Mouse (Mus musculus): ENCODE measurements around the gene Clspn.

Gene Clspn

DNA sequence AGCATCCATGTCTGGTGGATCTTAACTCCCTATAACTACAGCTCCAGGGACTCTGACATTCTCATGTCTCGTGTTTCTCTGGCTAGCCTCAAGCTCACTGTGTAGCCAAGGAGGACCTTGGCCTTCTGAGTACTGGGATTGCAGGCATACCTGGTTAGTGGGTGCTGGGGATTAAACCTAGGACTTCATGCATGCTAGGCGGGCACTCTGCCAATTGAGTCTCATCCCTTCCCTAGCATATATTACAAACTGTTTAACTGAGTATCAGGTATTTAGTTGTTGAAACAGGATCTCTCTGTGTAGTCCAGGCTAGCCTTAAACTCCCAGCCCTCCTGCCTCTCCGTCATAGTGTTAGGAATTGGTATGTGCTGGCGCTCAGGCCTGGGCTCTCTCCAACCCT, 10.5 kb downstream of the Clspn start:
- no peak for DNase-seq

DNA sequence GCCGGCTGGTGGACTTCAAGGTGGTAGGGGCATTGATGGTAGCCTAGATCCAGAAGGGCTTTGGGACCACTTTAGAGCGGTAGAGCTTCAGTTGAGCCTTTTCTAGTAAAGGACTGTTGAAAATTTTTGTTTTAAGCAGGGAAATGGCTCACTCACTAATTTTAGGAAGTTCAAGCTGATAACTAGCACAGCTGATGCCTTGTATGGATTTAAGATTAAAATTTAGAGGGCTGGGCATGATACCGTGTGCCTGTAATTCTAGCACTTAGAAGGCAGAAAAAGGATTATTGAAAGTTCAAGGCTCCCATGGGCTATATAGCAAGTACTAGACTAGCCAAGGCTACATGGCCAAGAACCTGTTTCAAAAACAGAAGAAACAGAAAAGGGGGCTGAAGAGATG, 13.0 kb downstream of the Clspn start:
- DNase-seq, result no peak

DNA sequence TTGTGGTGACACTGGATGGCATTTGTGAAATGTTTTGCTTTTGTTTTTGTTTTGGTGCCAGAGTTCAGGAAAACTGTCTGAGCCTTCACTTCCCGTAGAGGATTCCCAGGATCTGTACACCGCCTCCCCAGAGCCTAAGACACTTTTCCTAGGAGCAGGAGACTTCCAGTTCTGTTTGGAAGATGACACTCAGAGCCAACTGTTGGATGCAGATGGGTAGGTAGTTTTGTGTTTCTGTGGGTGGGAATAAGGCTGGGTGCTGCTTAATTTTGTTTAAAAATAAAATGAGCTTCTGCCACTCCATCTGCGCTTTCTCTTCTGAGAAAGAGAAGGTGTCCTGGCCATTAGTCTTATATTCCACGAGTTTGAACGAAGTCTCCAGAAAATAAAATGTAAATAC, 19.5 kb downstream of the Clspn start:
- DNase-seq, result no peak

DNA sequence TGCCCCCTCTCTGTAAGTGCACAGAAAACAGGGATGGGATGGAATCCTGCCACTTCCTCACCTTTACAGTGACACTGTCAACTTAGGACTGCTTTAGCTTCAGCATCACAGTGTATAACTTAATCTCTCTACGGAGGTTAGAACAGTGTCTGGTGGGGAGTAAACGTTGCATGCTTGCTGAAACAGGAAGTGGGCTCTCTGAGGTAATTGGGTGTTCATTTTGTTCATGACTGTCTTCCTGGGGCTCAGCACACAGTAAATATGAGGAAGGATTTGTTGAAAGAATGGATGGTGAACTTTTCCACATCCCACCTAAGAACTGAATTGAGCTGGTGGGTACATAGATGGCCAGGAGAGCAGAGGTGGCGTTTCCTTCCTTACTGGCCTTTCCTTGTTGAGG, 21.2 kb downstream of the Clspn start:
- DNase-seq, result no peak

DNA sequence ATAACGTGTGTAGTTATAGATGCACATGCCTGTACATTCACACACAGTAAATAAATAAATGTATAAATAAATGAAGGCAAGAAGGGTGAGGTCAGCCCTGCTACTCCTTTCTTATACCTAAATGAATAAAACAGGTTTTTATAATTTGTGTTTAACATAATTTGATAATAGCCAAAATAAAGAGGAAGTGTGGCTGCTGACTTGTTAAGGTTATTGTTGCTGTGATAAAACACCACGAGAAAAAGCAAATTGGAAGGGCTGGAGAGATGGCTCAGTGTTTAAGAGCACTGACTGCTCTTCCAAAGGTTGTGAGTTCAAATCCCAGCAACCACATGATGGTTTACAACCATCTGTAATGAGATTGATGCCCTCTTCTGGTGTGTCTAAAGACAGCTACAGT, 22.3 kb downstream of the Clspn start:
- DNase-seq, result no peak

DNA sequence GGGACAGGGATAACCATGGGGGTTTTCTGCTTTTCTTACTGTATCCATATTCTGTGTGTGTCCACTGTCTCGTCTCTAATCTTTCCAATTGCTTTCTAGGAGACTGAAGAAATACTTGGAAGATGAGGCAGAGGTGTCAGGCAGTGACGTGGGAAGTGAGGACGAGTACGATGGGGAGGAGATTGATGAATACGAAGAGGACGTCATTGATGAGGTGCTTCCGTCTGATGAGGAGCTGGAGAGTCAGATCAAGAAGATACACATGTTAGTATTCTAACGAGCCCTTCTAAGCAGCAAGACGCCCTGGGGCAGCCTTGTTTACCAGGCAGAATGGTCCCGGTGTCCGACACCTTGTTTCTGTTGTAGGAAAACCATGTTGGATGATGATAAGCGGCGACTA, 29.0 kb downstream of the Clspn start:
- DNase-seq, result no peak

DNA sequence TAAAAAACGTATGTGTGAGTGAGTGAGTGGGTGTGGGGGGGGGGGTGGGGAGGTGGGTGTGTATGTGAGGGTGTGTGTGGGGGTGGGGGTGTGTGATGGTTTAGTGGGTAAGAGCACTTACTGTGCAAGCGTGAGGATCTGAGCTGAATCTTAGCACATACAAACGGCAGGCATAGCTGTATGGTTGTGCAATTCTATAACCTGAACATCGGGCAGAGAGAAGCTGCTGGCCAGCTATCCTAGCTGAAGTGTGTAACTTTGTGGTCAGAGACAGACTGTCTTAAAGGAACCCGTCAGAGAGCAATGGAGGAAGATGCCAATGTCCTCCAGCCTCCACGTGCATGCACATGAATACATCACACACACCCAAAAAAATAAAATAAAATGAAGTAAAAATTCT, 35.3 kb downstream of the Clspn start:
- DNase-seq, result no peak

DNA sequence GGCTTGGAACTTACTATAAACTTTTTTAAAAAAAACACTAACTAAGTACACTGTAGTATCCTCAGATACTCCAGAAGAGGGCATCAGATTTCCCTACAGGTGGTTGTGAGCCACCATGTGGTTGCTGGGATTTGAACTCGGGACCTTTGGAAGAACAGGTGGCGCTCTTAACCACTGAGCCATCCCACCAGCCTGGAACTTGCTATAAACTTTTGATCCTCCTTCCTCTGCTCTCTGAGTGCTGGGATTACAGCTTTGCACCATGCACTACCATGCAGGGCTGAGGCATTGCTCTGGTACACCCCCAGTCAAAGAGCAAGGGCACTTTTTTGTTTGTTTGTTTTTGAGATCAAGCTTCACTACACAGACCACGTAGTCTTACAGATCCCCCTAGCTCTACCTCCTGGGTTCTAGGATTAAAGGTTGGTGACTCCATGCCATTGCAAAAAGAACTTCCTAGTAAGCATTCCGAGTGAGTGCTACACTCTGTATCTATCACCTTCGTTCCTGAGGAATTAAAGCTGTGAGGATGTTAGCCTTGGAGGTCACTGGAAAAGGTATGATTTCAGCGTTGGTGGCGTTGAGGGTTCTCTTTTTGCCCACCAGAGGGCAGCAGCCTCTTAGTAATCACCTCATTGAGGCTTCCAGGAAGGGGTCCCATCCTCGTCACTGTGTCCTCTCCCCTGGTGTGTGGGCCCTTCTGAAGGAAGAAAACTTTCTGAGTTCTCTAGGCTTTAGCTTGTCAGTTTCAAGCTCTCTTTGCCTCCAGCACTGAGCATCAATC, 43.4 kb downstream of the Clspn start:
- peak; percentile 47 for DNase-seq

DNA sequence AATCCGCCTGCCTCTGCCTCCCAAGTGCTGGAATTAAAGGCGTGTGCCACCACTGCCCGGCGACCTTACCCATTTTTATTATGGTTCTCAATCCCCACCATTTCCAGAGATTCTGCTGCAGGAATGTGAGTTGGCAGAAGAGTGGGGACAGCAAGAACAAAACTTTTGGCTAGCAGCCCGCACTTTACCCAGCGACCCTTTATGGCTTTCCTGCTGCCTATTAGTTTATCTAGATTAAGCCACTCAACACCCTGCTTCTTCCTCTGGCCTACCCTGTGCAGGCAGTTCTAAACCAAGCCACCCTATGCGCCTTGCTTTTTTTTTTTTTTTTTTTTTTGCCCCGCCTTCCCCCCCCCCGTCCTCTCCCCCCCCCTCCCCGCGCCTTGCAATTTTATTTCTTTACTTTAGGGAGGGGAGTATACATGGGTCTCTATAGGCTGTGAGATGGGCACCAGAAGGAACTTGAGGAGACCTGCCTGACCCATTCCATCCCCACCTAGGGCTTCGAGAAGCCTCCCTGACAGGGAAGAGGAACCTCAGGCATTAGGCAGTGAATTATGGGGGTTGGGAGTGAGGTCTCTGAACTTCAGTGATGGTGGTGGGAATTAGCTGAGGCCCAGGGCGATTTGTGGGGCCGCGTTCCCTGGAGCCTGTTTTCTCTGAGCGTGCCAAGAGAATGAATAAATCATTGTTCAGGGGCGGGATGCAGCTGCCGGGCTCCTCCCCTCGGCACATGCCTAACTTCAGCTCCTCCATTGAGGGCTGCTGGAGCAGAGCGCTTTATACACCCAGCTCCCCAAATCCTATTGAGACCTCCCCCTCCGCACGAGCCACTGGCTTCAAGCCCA, 45.1 kb downstream of the Clspn start:
- DNase-seq, result no peak

DNA sequence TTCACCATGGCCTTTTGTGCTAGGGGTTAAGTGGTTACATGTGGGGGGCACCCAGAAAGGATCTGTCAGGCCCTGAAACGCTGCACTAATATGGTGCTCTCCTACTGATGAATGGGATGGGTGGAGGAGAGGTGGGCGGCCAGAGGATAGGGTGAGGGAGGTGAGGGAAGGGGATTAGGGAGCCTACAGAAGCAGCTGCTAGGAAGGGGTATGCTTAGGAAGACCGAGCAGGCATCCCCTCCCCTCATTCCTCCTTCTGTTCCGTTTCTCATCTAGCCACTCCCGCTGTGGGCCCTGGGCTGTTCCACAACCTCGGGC, 45.7 kb downstream of the Clspn start:
- DNase-seq, result no peak

DNA sequence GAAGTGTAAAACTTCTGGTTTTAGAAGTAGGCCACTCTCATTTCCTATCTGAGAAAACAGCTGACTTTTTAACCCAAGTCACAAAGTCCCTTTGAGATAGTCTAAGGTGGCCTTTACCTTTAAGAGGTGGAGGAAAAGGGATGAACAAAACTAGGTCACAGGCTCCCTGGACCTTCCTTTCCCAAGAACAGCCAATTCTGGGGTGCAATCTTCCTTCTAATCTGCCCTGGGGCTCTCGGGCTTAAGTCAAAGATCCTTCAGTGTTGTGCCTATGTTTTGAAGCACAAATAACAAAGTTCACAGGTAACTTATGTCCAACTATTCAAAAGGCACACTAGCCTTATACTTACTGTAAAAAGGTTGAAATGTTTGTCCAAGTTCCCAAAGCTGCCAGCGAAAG, 47.4 kb downstream of the Clspn start:
- no peak for DNase-seq

DNA sequence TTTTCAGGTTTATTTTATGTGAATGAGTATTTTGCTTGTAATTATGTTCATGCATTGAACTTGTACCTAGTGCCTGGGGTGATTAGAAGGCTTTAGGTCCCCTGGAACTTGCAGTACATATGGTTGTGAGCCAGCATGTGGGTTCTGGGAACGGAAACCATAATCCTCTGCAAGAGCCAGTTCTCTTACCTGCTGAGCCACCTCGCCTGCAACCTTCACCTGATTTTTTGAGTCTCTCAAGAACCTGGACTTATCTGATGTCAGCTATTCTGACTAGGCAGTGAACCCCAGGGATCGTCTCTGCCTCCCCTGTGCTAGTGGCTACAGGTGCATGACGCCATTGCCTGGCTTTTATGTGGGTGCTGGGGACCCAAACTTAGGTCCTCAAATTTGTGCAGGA, 49.0 kb downstream of the Clspn start:
- no peak for DNase-seq

DNA sequence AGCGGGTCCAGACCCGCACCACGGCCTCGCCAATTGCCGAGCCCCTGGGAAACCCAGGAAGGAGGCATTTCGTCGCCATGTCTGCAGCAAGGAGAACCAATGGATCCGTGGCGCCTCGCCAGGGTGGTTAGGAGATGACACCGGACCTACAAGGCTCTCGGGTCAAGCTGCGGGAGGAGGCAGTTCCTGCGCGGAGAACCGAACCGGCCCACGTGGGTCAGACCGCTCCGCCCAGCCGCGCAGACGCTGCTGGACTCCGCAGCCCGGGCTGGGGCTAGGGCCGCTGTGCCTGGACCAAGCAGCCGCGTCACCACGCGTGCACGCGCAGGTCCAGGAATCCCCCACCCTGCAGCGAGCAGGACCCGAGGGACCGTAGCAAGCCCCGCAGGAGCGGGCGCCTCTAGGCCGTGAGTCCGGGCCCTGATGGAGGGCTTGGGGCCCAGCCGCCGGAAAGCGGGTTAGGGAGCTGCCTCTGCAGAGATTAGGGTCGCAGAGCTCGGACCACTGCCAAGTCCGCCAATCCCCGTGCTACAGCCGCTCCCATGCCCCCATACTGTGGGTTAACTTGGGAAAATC, 53.0 kb downstream of the Clspn start, which contains the start of gene 5730409E04Rik:
TSS of gene 5730409E04Rik (plus strand) at position 213 of the 576 bp plus-strand sequence.
- DNase-seq, result peak; percentile 91

DNA sequence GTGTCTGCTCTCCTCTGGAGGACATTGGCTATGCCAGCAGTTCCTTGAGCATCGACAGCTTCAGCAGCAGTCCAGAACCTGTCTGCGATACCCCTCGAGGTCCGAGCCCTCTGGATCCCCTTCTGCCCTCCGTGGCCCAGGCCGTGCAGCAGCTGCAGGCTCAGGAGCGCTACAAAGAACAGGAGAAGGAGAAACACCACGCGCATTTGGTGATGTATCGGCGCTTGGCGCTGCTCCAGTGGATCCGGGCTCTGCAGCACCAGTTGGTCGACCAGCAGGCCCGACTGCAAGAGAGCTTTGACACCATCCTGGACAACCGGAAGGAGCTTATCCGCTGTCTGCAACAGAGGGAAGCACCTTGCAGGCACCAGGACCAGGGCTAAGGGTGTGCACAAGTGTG, 55.3 kb downstream of the Clspn start:
- peak; percentile 36 for DNase-seq

DNA sequence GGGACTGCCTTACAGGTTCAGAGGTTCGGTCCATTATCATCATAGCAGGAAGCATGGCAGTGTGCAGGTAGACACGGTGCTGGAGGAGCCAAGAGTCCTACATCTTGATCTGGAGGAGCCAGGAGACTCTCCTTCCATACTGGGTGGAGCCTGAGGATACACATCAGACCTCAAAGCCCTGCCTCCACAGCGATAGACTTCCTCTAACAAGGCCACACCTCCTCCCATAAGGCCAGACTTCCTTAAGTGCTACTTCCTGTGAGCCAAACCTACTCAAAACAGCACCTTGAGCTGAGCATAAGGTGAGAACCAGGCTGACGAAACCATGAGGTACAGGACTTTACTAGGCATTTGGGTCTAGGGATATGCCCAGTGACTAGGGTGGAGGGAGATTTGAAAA, 59.6 kb downstream of the Clspn start:
- no peak for DNase-seq

DNA sequence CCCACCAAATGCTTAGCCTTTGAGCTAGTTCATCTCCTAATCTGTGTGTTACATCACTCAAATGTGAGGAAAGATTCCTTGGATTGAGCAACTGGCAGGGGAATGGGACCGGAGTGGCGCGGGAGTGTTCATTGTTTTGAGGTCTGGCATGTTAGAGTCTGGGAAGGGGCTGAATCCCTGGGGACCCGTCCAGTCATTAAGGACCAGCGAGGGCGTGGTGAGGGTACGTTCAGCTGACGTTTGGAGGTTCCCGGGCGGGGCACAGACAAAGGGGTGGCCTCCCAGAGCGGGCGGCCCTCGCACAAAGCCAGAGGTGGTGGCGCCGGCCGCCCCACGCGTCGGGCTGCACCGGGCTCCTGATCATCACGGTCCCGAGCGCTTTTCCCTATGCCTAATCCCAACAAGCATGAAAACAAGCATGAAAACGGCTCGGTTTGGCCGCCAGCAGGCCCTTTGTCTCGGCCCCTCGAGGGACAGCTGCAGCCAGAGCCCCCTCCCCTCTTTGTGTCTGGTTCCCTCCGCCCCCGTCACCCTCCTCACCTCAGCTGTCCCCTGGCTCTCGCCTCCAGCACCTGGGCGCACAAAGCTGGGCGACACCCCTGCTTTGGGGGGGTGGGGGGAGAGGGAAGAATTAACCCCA, 63.1 kb downstream of the Clspn start:
- DNase-seq, result no peak

DNA sequence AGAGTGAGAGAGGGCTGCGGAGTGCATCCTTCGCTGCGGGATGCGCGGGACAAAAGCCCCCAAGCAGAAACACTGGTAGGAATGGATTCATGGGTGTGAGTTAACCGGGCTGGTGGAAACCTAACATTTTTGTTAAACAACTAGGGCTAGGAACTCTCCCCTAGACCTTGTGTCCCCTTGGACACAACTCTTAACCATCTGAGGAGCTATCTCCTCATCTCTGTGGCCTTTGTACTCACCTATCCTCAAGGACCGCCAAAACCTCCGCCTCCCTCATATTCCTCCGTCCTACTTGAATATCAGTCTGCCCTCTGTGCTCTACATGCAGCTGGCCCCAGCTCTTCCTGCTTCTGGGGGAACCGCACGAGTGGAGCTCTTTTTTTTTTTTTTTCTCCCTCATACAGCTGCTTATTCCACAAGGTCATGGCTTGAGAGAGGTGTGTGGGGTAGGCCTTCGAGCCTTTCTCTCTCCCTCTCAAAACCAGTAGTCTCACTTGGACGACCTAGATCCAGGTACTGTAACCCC, 63.7 kb downstream of the Clspn start:
- DNase-seq, result no peak

DNA sequence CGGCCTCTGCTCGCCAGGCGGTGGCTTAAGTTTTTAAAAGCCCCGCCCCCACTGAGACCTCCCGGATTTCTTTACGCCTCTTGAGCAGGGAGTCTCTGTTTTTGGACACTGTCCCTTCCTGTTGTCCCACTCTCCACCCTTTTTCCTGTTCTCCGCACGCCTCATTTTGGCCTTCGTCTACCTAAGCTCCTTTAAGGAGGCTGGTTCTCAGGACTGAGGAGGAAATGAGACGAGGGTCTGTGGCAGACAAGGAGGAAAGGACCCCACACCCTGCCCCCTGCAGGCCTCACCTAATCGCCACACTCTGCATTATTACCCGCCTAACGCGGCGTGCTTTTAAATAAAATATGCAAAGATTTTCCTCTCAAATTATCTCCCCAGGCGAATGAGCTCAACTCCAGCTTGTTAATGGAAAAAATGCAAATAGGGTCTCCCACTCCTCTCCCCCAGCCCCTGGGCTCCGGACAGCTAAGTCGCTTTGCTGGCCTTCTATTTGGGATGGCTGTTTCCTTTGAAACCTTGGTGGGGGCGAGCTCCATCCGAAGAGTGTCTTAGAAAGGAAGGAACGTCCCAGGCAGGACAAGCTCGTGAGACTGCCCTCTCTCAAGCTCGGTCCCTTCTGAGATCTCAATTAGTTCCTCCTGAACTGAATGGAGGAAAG, 70.4 kb downstream of the Clspn start:
- DNase-seq, result no peak

DNA sequence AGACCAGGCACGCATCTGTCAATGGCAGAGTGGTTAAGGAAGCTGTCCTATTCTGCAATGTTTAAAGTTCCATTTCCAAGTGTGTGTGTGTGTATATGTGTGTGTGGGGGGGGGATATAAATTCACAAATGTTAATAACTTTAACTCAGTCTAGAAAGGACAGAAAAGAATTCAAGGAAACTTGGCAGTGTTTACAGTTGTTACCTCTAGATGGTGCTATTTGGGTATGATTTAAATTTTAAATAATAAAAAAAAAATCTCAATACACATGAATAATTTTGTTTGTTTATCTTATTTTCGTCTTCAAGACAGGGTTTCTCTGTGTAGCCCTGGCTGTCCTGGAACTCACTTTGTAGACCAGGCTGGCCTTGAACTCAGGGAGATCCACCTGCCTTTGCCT, 75.2 kb downstream of the Clspn start:
- no peak for DNase-seq

DNA sequence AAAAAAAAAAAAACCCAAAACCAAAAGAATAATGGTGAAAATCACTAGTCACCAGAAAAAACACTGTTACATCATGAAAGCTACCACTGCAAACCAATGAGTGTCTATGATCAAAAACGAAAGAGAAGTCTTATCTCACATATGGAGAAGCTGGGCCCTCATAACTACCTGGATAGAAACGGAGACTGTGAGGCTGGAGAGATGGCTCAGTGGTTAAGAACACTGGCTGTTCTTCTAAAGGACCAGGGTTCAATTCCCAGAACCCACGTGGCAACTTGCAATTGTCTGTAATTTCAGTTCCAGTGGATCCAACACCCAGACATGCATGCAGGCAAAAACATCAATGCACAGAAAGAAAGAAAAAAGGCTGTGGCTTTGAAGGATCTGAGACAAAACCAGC, 75.9 kb downstream of the Clspn start:
- DNase-seq, result no peak

DNA sequence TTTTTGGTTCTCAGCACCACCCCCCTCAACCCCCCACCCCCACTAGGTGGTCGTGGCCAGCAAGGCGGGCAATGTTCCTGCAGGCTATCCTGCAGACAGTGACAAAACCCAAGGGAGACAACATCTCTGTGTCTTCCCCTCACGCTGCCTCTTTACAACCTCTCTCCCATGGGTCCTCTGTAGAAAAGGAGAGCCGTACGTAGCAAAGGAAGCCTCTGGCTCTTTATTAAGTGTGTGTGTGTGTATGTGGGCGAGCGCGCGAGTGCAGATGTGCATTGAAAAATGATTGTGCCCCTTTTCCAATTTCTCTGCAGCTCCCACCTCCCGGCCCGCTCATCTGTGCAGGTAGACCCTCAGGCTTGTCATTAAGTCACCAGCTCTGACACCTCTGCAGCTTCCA, 79.6 kb downstream of the Clspn start:
- no peak for DNase-seq

DNA sequence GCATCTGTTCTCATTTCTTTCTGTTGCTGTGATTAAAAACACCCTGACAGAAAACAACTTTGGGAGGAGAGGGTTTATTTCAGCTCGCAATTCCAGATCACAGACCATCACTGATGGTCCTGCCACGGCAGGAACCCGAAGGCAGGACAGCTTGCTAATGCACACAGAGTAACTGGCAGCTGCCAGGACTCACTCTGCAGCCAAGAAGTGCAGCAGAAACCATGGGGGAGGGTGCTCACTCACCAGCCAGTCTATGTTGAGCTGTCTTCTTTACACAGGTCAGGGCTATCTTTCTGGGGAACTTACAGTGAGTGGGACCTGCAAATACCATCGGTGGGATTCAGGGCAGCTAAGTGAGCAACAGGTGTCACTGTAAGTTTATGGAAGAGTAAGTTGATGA, 80.7 kb downstream of the Clspn start:
- DNase-seq, result no peak

DNA sequence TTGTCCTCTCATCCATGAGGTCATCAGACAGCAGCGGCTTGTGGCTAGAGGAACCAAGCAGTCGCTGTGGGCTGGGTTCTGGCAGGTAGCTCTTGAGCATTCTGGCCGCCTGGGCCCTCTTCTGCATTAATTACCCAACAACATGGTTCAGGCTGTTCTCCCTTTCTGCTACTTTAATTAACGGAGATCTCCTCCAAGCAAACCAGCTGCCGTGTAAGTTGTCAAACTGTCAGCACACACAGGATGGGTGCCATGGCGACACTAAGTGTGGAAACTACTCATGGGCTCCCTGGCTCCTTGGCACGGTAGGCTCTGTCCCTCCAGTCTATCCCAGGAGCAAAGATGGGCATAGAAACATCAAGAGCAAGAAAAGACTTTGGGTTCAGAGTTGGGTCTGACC, 82.6 kb downstream of the Clspn start:
- no peak for DNase-seq

All from cerebellum, adult 11 months (tissue).